Mouse (Mus musculus) heart, adult 2 months (tissue): ENCODE measurements around the gene Plekhg6.

Source experiments
- EP300 ChIP-seq: fragments of 200-500 bp; IDR thresholded peaks from 2 replicates; pipeline ENCODE4 v1.6.1; 2011; ENCODE audit warnings: low read depth, low read length, control low read depth; ENCODE audit not compliant: insufficient read depth
- POLR2A ChIP-seq: fragments of 200-500 bp; IDR thresholded peaks from 2 replicates; pipeline ENCODE4 v1.6.1; 2011; ENCODE audit warnings: mild to moderate bottlenecking, low read depth, low read length, control low read depth; ENCODE audit not compliant: insufficient read depth

DNA sequence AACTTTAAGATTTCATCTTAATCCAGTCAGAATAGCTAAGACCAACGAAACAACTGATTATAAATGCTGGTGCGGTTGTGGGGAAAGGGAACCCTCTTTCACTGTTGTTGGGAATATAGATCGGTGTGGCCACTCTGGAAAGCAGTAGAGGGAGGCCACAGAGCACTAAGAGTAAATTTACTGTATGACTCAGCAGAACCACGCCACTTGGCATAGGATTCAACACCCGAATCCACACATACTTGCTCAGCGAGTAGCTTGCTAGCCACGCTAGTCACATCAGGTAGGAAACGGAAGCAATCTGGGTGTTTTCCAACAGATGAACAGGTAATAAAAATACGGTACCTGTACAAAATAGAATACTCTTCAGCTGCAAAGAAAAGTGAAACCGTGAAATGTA is 27.1 kb upstream of the Plekhg6 start:
- no peak for TF ChIP-seq POLR2A
- no peak for TF ChIP-seq EP300
